Mouse (Mus musculus): ENCODE results near the gene Ccl12. TPM values are rescaled to one million over a fixed set of nuclear protein-coding genes. Genes with fewer than 3 reads are reported as not detected.

Ccl12 gene
- polyA plus RNA-seq, 1 experiment from 2014 or later: 0.43 TPM

- Histone ChIP-seq H3K36me3 (ENCODE audit: control insufficient read depth, insufficient read depth, low read length) (no peaks in the 10 kb centered on the region), H3K4me1 (ENCODE audit: control insufficient read depth, insufficient read depth, low read length) (no peaks in the 10 kb centered on the region), H3K4me3 (ENCODE audit: low read depth, low read length) (no peak within 1 kb of the TSS), H3K4me2 (ENCODE audit: low read depth, low read length) (no peak within 1 kb of the TSS), H3K9ac (replicated peaks; ENCODE audit: low read depth, low read length) (no peak within 1 kb of the TSS), H3K27me3 (ENCODE audit: control insufficient read depth, insufficient read depth, low read length) (no peaks in the 10 kb centered on the region), H3K27ac (ENCODE audit: low read depth, low read length) (no peak within 1 kb of the TSS), H3K9me3 (ENCODE audit: control insufficient read depth, low read length) (no peaks in the 10 kb centered on the region)
- WGBS: 90% methylated on average over 3 of the region's 3 CpGs
- no peak for ATAC-seq (ENCODE audit: low read depth)
Measured at GRCm38 (mm10) chr11:82114885-82115284, 13.2 kb downstream of the Ccl12 start, which contains the start of gene Ccl8. TSS of gene Ccl8 (plus strand) at chr11:82115185.

GRCm38 (mm10) chr11:82116041-82116440 lies 14.4 kb downstream of the Ccl12 start:
- ATAC-seq (ENCODE audit: low read depth): no peak
- Histone ChIP-seq H3K4me1 (ENCODE audit: control insufficient read depth, insufficient read depth, low read length) (no peaks in the 10 kb centered on the region), H3K4me2 (ENCODE audit: low read depth, low read length) (no peak overlapping the region), H3K4me3 (ENCODE audit: low read depth, low read length) (no peak overlapping the region), H3K9ac (replicated peaks; ENCODE audit: low read depth, low read length) (no peak overlapping the region), H3K36me3 (ENCODE audit: control insufficient read depth, insufficient read depth, low read length) (no peaks in the 10 kb centered on the region), H3K9me3 (ENCODE audit: control insufficient read depth, low read length) (no peaks in the 10 kb centered on the region), H3K27ac (ENCODE audit: low read depth, low read length) (no peak overlapping the region), H3K27me3 (ENCODE audit: control insufficient read depth, insufficient read depth, low read length) (no peaks in the 10 kb centered on the region)
- 89% methylated on average over 3 of the region's 3 CpGs for WGBS

GRCm38 (mm10) chr11:82132977-82133376 lies 31.3 kb downstream of the Ccl12 start:
- Histone ChIP-seq H3K27ac (ENCODE audit: low read depth, low read length) (no peak overlapping the region), H3K36me3 (ENCODE audit: control insufficient read depth, insufficient read depth, low read length) (no peaks in the 10 kb centered on the region), H3K4me3 (ENCODE audit: low read depth, low read length) (no peak overlapping the region), H3K4me2 (ENCODE audit: low read depth, low read length) (no peak overlapping the region), H3K9ac (replicated peaks; ENCODE audit: low read depth, low read length) (no peak overlapping the region), H3K9me3 (ENCODE audit: control insufficient read depth, low read length) (no peaks in the 10 kb centered on the region), H3K4me1 (ENCODE audit: control insufficient read depth, insufficient read depth, low read length) (no peaks in the 10 kb centered on the region), H3K27me3 (ENCODE audit: control insufficient read depth, insufficient read depth, low read length) (no peaks in the 10 kb centered on the region)
- ATAC-seq (ENCODE audit: low read depth): no peak
- 81% methylated on average over 1 of the region's 1 CpGs for WGBS

GRCm38 (mm10) chr11:82136196-82136595 lies 34.6 kb downstream of the Ccl12 start:
- Histone ChIP-seq H3K4me2 (ENCODE audit: low read depth, low read length) (no peak overlapping the region), H3K9ac (replicated peaks; ENCODE audit: low read depth, low read length) (no peak overlapping the region), H3K27ac (ENCODE audit: low read depth, low read length) (no peak overlapping the region), H3K4me3 (ENCODE audit: low read depth, low read length) (no peak overlapping the region), H3K4me1 (ENCODE audit: control insufficient read depth, insufficient read depth, low read length) (peaks cover 6% of the 10 kb centered on the region; the same call in 1 of the 2 replicates), H3K36me3 (ENCODE audit: control insufficient read depth, insufficient read depth, low read length) (no peaks in the 10 kb centered on the region), H3K27me3 (ENCODE audit: control insufficient read depth, insufficient read depth, low read length) (no peaks in the 10 kb centered on the region), H3K9me3 (ENCODE audit: control insufficient read depth, low read length) (no peaks in the 10 kb centered on the region)
- ATAC-seq (ENCODE audit: low read depth): no peak
- WGBS: 91% methylated on average over 2 of the region's 2 CpGs

GRCm38 (mm10) chr11:82139492-82140094 lies 37.9 kb downstream of the Ccl12 start:
- no peak overlapping the region for H3K4me2 ChIP-seq (ENCODE audit: low read depth, low read length)
- no peak for ATAC-seq (ENCODE audit: low read depth)
- no peak overlapping the region for H3K4me3 ChIP-seq (ENCODE audit: low read depth, low read length)
- H3K36me3 ChIP-seq (ENCODE audit: control insufficient read depth, insufficient read depth, low read length): no peaks in the 10 kb centered on the region
- H3K9ac ChIP-seq (replicated peaks; ENCODE audit: low read depth, low read length): no peak overlapping the region
- H3K4me1 ChIP-seq (ENCODE audit: control insufficient read depth, insufficient read depth, low read length): peaks cover 6% of the 10 kb centered on the region; the same call in 1 of the 2 replicates
- WGBS: 52% methylated on average over 7 of the region's 7 CpGs
- no peak overlapping the region for H3K27ac ChIP-seq (ENCODE audit: low read depth, low read length)
- H3K9me3 ChIP-seq (ENCODE audit: control insufficient read depth, low read length): no peaks in the 10 kb centered on the region
- no peaks in the 10 kb centered on the region for H3K27me3 ChIP-seq (ENCODE audit: control insufficient read depth, insufficient read depth, low read length)

Other genes with a start within 250 kb of the Ccl12 start
- 1.2 and 2.1 TPM in 2 replicates for gene 5530401A14Rik, start 241.2 kb upstream of the Ccl12 start, polyA plus RNA-seq (2014; fragmentation: Nextera tagmentation; extraction: Ambion mirVana)
- gene Asic2, start 133.4 kb upstream of the Ccl12 start, polyA plus RNA-seq (2014; fragmentation: Nextera tagmentation; extraction: Ambion mirVana): 12.3 and 16.2 TPM in 2 replicates
- 0.52 and 1.8 TPM in 2 replicates for gene Ccl2, start 66.3 kb upstream of the Ccl12 start, polyA plus RNA-seq (2014; fragmentation: Nextera tagmentation; extraction: Ambion mirVana)
- gene Gm17268, start 63.3 kb upstream of the Ccl12 start, polyA plus RNA-seq (2014; fragmentation: Nextera tagmentation; extraction: Ambion mirVana): not detected in 2 replicates
- gene Ccl7, start 56.1 kb upstream of the Ccl12 start, polyA plus RNA-seq (2014; fragmentation: Nextera tagmentation; extraction: Ambion mirVana): 0.93 and 0.98 TPM in 2 replicates
- 0.84 TPM in 1 of 2 replicates, not detected in the other for gene Ccl11, start 44.0 kb upstream of the Ccl12 start, polyA plus RNA-seq (2014; fragmentation: Nextera tagmentation; extraction: Ambion mirVana)
- not detected in 2 replicates for gene Ccl8, start 13.3 kb downstream of the Ccl12 start, polyA plus RNA-seq (2014; fragmentation: Nextera tagmentation; extraction: Ambion mirVana)
- 0.98 and 1.6 TPM in 2 replicates for gene Ccl1, start 203.8 kb downstream of the Ccl12 start, polyA plus RNA-seq (2014; fragmentation: Nextera tagmentation; extraction: Ambion mirVana)